Mouse (Mus musculus): ENCODE results near the gene Arfgap3.

DNA sequence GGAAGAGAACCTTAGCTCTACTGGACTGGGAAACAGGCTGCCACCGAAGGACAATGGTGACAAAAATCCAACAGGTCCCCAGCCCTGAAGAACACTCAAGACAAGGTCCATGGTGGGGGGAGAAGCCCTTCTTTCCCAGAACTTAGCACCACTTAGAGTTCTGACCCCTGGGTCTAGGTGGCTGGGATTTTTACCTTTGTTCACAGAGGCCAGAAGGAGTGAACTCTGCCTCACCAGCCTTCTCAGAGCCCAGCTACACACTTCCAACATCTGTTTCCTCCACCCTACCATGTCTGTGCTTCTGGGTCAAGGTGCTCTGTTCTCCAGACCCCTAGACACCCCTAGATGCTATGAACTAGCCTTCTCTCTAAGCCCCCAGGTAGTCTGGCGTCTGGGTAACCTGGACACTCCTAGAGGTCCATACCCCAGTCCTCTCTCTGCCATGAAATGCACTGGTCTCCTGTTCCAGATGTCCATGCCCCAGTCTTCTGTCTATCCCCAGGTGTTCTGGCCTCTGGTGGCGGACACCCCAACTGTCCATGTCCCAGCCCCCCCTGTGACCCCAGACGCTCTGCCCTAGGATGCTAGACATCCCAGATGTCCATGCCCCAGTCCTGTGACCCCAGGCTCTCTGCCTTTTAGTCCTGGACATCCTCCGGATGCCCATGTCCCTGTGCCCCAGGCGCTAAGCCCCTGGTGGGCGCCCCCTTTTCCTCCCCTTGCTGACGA, 658 bp downstream of the Arfgap3 start:
- no peak for TF ChIP-seq CHD1 (IDR thresholded peaks at IDR 0.05; ENCODE audit: low read depth, low read length)
- no peak for TF ChIP-seq CTCF (IDR thresholded peaks at IDR 0.05 in 2 of 3, conservative IDR thresholded peaks at IDR 0.05 in 1 of 3; ENCODE audit: control insufficient read depth in 1 of 3, insufficient read depth in 1 of 3, low read depth in 2 of 3, low read length in 3 of 3, poor library complexity in 1 of 3, severe bottlenecking in 1 of 3)
- TF ChIP-seq MAZ (IDR thresholded peaks at IDR 0.05; ENCODE audit: low read depth, low read length): no peak
- TF ChIP-seq EP300 (IDR thresholded peaks at IDR 0.05; ENCODE audit: low read depth in 1 of 2, low read length in 2 of 2): no peak
- no peak for TF ChIP-seq POLR2A (IDR thresholded peaks at IDR 0.05; ENCODE audit: control insufficient read depth in 1 of 2, insufficient read depth in 1 of 2, low read depth in 1 of 2, low read length in 2 of 2, poor library complexity in 1 of 2)
- no peak for TF ChIP-seq ZNF384 (IDR thresholded peaks at IDR 0.05; ENCODE audit: low read depth, low read length)
- no peak for TF ChIP-seq ZC3H11A (IDR thresholded peaks at IDR 0.05; ENCODE audit: low read depth, low read length)
- TF ChIP-seq SIN3A (IDR thresholded peaks at IDR 0.05; ENCODE audit: low read length): no peak
- TF ChIP-seq ZKSCAN1 (IDR thresholded peaks at IDR 0.05; ENCODE audit: low read depth, low read length): no peak
- no peak for TF ChIP-seq MXI1 (IDR thresholded peaks at IDR 0.05; ENCODE audit: low read depth, low read length)
- no peak for TF ChIP-seq RCOR1 (IDR thresholded peaks at IDR 0.05; ENCODE audit: low read depth, low read length)
- no peak for TF ChIP-seq E2F4 (IDR thresholded peaks at IDR 0.05; ENCODE audit: borderline replicate concordance, low read depth, low read length)
- no peak for TF ChIP-seq BHLHE40 (IDR thresholded peaks at IDR 0.05; ENCODE audit: borderline replicate concordance, low read depth, low read length)

Measured in MEL (cell line).